ENCODE assay signal across 18 mouse cellular contexts in genomic region chr16:93599461-93599860, GRCm38 (mm10). TPM values are rescaled to one million over a fixed set of nuclear protein-coding genes. Genes with fewer than 3 reads are reported as not detected.
"Had no signal": no experiment of that assay in that cellular context is flagged by ENCODE, and none has a peak within 500 bp of the region (broad histone marks: within the 10 kb centered on the region; RNA-seq: fewer than 3 reads in every experiment).

No protein-coding gene starts in this region.

- H3K9ac ChIP-seq: limb, embryonic 15.5 days; lung, embryonic 14.5 days; midbrain, embryonic 12.5 days; neural tube, embryonic 13.5 days; stomach, embryonic 15.5 days had no signal

- DNase-seq: kidney, adult 9 months; lung, embryonic 14.5 days; lung, postnatal 4 days; retina, postnatal 1 day; thymus, adult 2 months; thymus, postnatal 25 days had no signal

- H3K4me2 ChIP-seq: limb, embryonic 15.5 days; lung, embryonic 14.5 days; midbrain, embryonic 12.5 days; neural tube, embryonic 13.5 days; stomach, embryonic 15.5 days had no signal

- H3K9me3 ChIP-seq: limb, embryonic 15.5 days; midbrain, embryonic 12.5 days; neural tube, embryonic 13.5 days; stomach, embryonic 15.5 days had no signal

- H3K27me3 ChIP-seq: limb, embryonic 15.5 days; midbrain, embryonic 12.5 days; neural tube, embryonic 13.5 days; stomach, embryonic 15.5 days had no signal

- H3K4me3 ChIP-seq: limb, embryonic 15.5 days; midbrain, embryonic 12.5 days; neural tube, embryonic 13.5 days; stomach, embryonic 15.5 days had no signal

- H3K27ac ChIP-seq: kidney, postnatal 0 days; limb, embryonic 15.5 days; midbrain, embryonic 12.5 days; neural tube, embryonic 13.5 days; stomach, embryonic 15.5 days had no signal

- ATAC-seq: midbrain, embryonic 16.5 days had no signal

RNA-seq across cellular contexts. Expression of gene Gm5678, which starts 28.4 kb away (rescaled TPM):
- total RNA-seq: megakaryocyte, adult 5-6 weeks had no signal
- polyA plus RNA-seq: kidney, postnatal 0 days; large intestine, adult 2 months; limb, embryonic 11.5 days; limb, embryonic 15.5 days; lung, embryonic 14.5 days; midbrain, embryonic 12.5 days; midbrain, embryonic 16.5 days; neural tube, embryonic 13.5 days; spleen, adult 2 months; testis, adult 2 months; thymus, adult 2 months; urinary bladder, adult 2 months had no signal
